Mouse (Mus musculus): ENCODE data around the gene Gypa. TPM values are rescaled to one million over a fixed set of nuclear protein-coding genes. Genes with fewer than 3 reads are reported as not detected.

The Gypa gene
- total and polyA plus RNA-seq, 2 experiments from 2014 or later: 0.45 TPM; not detected in 1

DNA sequence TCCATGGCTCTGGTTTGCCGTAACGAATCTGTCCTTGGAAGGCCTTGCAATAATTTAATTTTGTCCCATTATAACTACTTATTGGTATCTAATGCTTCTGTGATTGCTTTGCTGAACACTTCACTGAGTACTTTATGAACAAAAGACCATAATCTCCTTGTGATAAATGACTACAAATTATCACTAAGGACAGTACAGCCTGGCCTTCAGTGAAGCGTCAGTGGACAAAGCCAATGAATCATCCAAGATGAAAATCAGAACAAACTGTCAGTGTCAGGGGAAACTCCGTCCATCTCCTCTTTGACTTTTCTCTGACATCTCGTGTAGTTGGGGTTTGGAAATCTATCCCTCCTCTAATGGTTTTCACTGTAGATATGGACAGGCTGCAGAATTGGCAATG, 15.4 kb upstream of the Gypa start:
- Histone ChIP-seq H3K36me3 (ENCODE audit: insufficient read depth) (no peaks in the 10 kb centered on the region), H3K4me3 (ENCODE audit: low read depth, low read length) (no peak overlapping the region), H3K9me3 (ENCODE audit: low read length) (no peaks in the 10 kb centered on the region), H3K27ac (ENCODE audit: low read depth, low read length) (no peak overlapping the region), H3K4me1 (ENCODE audit: insufficient read depth) (no peaks in the 10 kb centered on the region), H3K27me3 (ENCODE audit: insufficient read depth, low read length) (no peaks in the 10 kb centered on the region), H3K4me2 (ENCODE audit: low read depth) (no peak overlapping the region), H3K9ac (no peak overlapping the region)
- WGBS: 87% methylated on average over 5 of the region's 5 CpGs
- TF ChIP-seq CTCF (IDR thresholded peaks at IDR 0.05; ENCODE audit: low read depth): no peak
- no peak for DNase-seq
- ATAC-seq: no peak

DNA sequence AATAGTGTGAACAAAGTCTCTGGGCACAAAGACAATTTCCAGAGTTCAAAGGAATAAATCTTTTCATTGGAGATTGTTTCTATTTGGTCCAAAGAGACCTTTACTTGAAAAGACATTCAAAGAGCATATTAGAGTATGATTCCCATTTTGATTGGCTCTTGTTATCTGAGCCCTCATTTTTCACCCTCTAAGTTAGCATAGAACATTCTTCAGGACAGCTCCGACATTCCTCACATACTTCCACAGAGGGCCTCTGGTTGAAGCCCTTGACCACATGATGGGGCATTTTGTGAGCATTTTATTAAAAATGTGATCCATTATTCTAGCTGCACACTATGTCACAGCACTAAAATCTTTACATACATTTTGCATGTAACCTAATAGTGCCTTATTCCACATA, 14.5 kb upstream of the Gypa start:
- no peak for DNase-seq
- TF ChIP-seq CTCF (IDR thresholded peaks at IDR 0.05; ENCODE audit: low read depth): no peak
- Histone ChIP-seq H3K9me3 (ENCODE audit: low read length) (no peaks in the 10 kb centered on the region), H3K27ac (ENCODE audit: low read depth, low read length) (no peak overlapping the region), H3K4me3 (ENCODE audit: low read depth, low read length) (no peak overlapping the region), H3K4me1 (ENCODE audit: insufficient read depth) (no peaks in the 10 kb centered on the region), H3K9ac (no peak overlapping the region), H3K36me3 (ENCODE audit: insufficient read depth) (no peaks in the 10 kb centered on the region), H3K27me3 (ENCODE audit: insufficient read depth, low read length) (no peaks in the 10 kb centered on the region), H3K4me2 (ENCODE audit: low read depth) (no peak overlapping the region)
- 70% methylated on average over 1 of the region's 1 CpGs for WGBS
- ATAC-seq: no peak

DNA sequence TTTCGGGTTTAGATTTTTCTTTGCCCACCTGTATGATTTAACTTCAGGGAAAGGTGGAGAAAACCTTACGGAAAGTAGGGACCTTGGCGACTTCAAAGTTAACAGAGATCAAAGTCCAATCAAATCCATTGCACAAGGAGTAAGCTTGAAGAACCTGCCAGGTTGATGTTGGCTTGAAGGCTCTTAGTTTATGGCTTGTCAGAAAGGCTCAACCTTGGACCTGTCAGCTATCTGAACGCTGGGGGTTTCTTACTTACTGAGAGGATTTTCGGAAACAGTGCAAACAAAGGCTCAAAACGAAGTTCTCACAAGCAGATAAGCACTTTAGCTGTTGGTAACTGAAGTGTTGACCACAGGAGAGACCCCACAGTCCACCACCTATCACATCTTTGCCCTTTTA, 11.4 kb upstream of the Gypa start:
- H3K27me3 ChIP-seq (ENCODE audit: insufficient read depth, low read length): no peaks in the 10 kb centered on the region
- H3K4me1 ChIP-seq (ENCODE audit: insufficient read depth): no peaks in the 10 kb centered on the region
- ATAC-seq (no peak), DNase-seq (no peak)
- H3K4me3 ChIP-seq (ENCODE audit: low read depth, low read length): no peak overlapping the region
- 75% methylated on average over 6 of the region's 6 CpGs for WGBS
- H3K27ac ChIP-seq (ENCODE audit: low read depth, low read length): no peak overlapping the region
- no peak for TF ChIP-seq CTCF (IDR thresholded peaks at IDR 0.05; ENCODE audit: low read depth)
- no peak overlapping the region for H3K4me2 ChIP-seq (ENCODE audit: low read depth)
- no peak overlapping the region for H3K9ac ChIP-seq
- no peaks in the 10 kb centered on the region for H3K9me3 ChIP-seq (ENCODE audit: low read length)
- no peaks in the 10 kb centered on the region for H3K36me3 ChIP-seq (ENCODE audit: insufficient read depth)

DNA sequence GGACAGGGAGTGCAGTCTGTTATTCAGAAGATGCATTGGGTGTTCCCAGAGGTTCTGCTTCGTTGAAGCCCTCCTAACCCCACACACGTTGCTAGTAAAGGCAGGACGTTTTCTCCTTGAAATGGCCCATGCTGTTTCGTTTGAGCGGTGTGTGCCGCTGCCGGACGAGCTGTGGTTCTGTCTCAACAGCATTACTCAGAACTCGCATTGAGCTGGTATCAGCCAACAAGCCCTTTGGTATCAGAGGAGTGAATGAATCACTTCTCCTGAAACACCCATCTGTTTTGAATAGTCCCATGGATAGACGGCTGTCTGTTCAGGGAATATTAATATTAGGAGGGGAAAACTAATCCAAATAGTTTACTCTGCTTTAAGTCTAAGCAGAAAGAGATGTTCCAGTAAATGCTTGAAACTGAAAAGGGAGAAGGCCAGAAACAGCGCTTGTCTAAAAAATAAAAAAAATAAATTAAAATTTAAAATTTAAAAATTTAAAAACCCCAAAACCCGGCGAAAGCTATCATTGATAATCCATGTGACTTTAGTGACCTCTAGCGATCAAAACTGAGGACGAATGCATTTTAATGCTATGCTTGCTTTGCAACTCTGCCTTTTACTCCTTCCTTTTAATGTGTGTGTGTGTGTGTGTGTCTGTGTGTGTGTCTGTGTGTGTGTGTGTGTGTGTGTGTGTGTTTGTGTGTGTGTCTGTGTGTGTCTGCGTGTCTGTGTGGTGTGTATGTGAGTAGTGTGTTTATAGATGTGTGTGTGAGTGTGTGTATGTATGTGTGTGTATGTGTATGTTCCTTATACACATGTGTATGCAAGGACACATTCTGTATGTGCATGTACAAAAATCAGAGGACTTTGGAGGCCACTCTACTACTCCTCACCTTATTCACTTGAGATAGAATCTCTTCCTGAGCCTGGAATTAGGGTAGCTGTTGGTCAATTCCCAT, 10.5 kb upstream of the Gypa start:
- no peak overlapping the region for H3K27ac ChIP-seq (ENCODE audit: low read depth, low read length)
- ATAC-seq (peak; percentile 56), DNase-seq (peak; percentile 79)
- H3K4me3 ChIP-seq (ENCODE audit: low read depth, low read length): 0 out of 2 replicates have a peak overlapping the region, but pooled peaks have one; percentile 3
- H3K27me3 ChIP-seq (ENCODE audit: insufficient read depth, low read length): no peaks in the 10 kb centered on the region
- no peaks in the 10 kb centered on the region for H3K4me1 ChIP-seq (ENCODE audit: insufficient read depth)
- H3K36me3 ChIP-seq (ENCODE audit: insufficient read depth): no peaks in the 10 kb centered on the region
- H3K4me2 ChIP-seq (ENCODE audit: low read depth): peak overlapping the region; percentile 40
- H3K9ac ChIP-seq: peak overlapping the region; percentile 18; the same call in 1 of the 2 replicates
- 39% methylated on average over 16 of the region's 16 CpGs for WGBS
- TF ChIP-seq CTCF (IDR thresholded peaks at IDR 0.05; ENCODE audit: low read depth): peak; percentile 73
- no peaks in the 10 kb centered on the region for H3K9me3 ChIP-seq (ENCODE audit: low read length)

DNA sequence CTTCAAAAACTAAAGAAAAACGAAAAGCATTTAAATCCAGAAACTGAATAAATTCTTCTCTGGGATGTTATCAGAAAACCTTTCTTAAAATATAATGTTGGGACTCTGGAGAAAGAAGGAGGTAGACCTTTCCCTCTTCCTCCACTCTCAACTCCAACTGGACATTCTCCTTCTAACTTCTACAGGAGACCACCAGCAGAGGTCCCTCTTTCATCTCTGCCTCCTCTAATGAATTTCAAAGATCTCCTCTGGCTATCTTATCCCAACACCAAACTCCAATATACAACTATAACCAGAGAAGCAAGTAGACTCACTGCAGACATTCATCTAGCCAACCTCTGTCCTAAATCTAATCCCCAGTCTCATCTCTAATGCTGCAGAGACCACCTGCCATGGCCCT, 2.0 kb upstream of the Gypa start:
- H3K27ac ChIP-seq (ENCODE audit: low read depth, low read length): no peak overlapping the region
- H3K27me3 ChIP-seq (ENCODE audit: insufficient read depth, low read length): no peaks in the 10 kb centered on the region
- no peak overlapping the region for H3K9ac ChIP-seq
- H3K9me3 ChIP-seq (ENCODE audit: low read length): no peaks in the 10 kb centered on the region
- 44% methylated on average over 1 of the region's 1 CpGs for WGBS
- ATAC-seq (no peak), DNase-seq (no peak)
- H3K4me1 ChIP-seq (ENCODE audit: insufficient read depth): no peaks in the 10 kb centered on the region
- no peaks in the 10 kb centered on the region for H3K36me3 ChIP-seq (ENCODE audit: insufficient read depth)
- no peak overlapping the region for H3K4me2 ChIP-seq (ENCODE audit: low read depth)
- no peak for TF ChIP-seq CTCF (IDR thresholded peaks at IDR 0.05; ENCODE audit: low read depth)
- H3K4me3 ChIP-seq (ENCODE audit: low read depth, low read length): no peak overlapping the region

DNA sequence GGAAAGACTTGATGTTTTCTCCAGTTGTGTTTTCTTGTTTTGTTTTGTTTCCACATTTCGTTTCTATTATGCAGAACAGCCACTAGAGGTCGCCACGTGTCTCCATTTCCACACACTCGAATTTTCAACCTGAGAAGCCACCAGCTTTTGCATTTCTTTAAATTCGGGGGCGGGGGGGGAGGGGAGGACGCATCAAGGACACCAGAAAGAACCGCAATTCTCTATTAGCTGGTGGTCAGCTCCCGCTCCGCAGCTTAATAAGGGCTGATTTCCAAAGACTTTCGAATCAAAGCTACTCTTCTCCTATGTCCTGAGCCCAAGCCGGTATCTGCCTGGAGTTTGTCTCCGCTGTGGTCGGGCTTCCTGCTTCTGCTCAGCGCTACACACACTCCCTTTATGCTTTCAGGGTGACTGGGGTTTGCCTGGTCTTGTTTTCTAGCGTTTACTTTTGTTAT, 567 bp upstream of the Gypa start:
- peak; percentile 81 for TF ChIP-seq CTCF (IDR thresholded peaks at IDR 0.05; ENCODE audit: low read depth)
- Histone ChIP-seq H3K4me2 (ENCODE audit: low read depth) (peak overlapping the region; percentile 75), H3K4me3 (ENCODE audit: low read depth, low read length) (peak overlapping the region; percentile 52), H3K36me3 (ENCODE audit: insufficient read depth) (no peaks in the 10 kb centered on the region), H3K9ac (peak overlapping the region; percentile 37; the same call in 1 of the 2 replicates), H3K27me3 (ENCODE audit: insufficient read depth, low read length) (no peaks in the 10 kb centered on the region), H3K9me3 (ENCODE audit: low read length) (no peaks in the 10 kb centered on the region), H3K27ac (ENCODE audit: low read depth, low read length) (no peak overlapping the region), H3K4me1 (ENCODE audit: insufficient read depth) (no peaks in the 10 kb centered on the region)
- ATAC-seq (peak; percentile 84; the same call in 1 of the 2 replicates), DNase-seq (peak; percentile 84)
- WGBS: 2% methylated on average over 16 of the region's 16 CpGs

DNA sequence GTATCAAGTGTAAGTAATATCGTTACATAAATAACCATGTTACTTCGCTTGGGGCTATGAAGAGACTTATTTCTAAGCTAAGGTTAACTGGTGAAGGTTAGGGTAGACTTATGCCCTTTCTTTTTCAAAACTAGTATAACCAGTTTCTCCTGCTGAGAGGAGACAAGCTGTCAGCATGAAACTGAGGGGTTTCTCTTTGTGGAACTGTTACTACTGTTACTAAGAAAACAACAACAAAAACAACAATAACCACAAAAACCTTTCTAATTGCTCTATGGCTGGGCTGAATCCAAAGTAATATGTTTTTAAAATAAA, 722 bp downstream of the Gypa start:
- no peaks in the 10 kb centered on the region for H3K27me3 ChIP-seq (ENCODE audit: insufficient read depth, low read length)
- H3K4me3 ChIP-seq (ENCODE audit: low read depth, low read length): no peak overlapping the region
- no peaks in the 10 kb centered on the region for H3K36me3 ChIP-seq (ENCODE audit: insufficient read depth)
- H3K9ac ChIP-seq: no peak overlapping the region
- WGBS: 88% methylated on average over 2 of the region's 2 CpGs
- DNase-seq (no peak), ATAC-seq (no peak)
- H3K27ac ChIP-seq (ENCODE audit: low read depth, low read length): no peak overlapping the region
- H3K4me2 ChIP-seq (ENCODE audit: low read depth): no peak overlapping the region
- no peaks in the 10 kb centered on the region for H3K4me1 ChIP-seq (ENCODE audit: insufficient read depth)
- no peaks in the 10 kb centered on the region for H3K9me3 ChIP-seq (ENCODE audit: low read length)
- no peak for TF ChIP-seq CTCF (IDR thresholded peaks at IDR 0.05; ENCODE audit: low read depth)

Data from forebrain, postnatal 0 days (tissue).